Mouse (Mus musculus) MEL (cell line): ENCODE data around the gene Myh7.

Source experiments
- CTCF ChIP-seq, 3 experiments: IDR thresholded peaks in 2 of 3; conservative IDR thresholded peaks in 1 of 3; 2 replicates each; pipeline ENCODE4 v1.5.1; 2011 to 2012; ENCODE audit warnings: low read length in 3 of 3, low read depth in 2 of 3, mild to moderate bottlenecking in 2 of 3, improper control_type of control experiment in 1 of 3, inconsistent platforms in 1 of 3, mixed read lengths in 1 of 3, moderate library complexity in 1 of 3; ENCODE audit not compliant: control insufficient read depth in 1 of 3, insufficient read depth in 1 of 3, poor library complexity in 1 of 3, severe bottlenecking in 1 of 3
- SMC3 ChIP-seq: IDR thresholded peaks from 2 replicates; pipeline ENCODE4 v1.6.1; 2011; ENCODE audit warnings: low read depth, low read length, improper control_type of control experiment
- TAL1 ChIP-seq: IDR thresholded peaks from 2 replicates; pipeline ENCODE4 v1.6.1; 2012; ENCODE audit warnings: mild to moderate bottlenecking, inconsistent platforms, low read length, moderate library complexity, mixed read lengths

DNA sequence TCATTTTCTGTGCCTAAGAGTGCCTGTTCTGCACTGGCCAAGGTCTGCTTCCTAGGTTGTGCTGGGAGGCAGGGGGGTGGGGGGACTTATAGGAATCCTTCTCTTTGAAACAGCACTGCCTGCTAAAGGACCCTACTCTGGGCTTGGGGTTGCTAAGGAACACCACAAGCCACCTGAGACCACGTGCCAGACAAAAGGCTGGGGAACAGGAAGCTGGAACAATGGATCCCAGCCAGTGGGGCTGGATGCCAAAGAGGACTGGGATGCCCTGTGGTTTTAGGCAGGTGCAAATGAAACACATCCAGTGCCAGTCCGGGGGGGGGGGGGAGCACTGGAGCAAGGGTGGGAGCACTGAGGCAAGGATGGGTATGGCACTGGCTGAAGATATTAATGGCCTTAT lies 64.0 kb downstream of the Myh7 start:
- no peak for TF ChIP-seq TAL1
- no peak for TF ChIP-seq CTCF (IDR thresholded peaks at IDR 0.05 in 2 of 3, conservative IDR thresholded peaks at IDR 0.05 in 1 of 3; ENCODE audit: control insufficient read depth in 1 of 3, insufficient read depth in 1 of 3, low read depth in 2 of 3, low read length in 3 of 3, poor library complexity in 1 of 3, severe bottlenecking in 1 of 3)
- TF ChIP-seq SMC3 = no peak
